Mouse (Mus musculus) bone marrow, adult 2 months (tissue): ENCODE results near the gene Ppef1.

Source experiments
- CTCF ChIP-seq: fragments of 200-500 bp; IDR thresholded peaks from 2 replicates; pipeline ENCODE4 v1.5.1; 2011; ENCODE audit warnings: low read length, control low read depth; ENCODE audit not compliant: control insufficient read depth, insufficient read depth
- POLR2A ChIP-seq: fragments of 200-500 bp; IDR thresholded peaks from 2 replicates; pipeline ENCODE4 v1.6.1; 2011; ENCODE audit warnings: low read depth, mild to moderate bottlenecking, control low read depth, low read length, borderline replicate concordance; ENCODE audit not compliant: control insufficient read depth

DNA sequence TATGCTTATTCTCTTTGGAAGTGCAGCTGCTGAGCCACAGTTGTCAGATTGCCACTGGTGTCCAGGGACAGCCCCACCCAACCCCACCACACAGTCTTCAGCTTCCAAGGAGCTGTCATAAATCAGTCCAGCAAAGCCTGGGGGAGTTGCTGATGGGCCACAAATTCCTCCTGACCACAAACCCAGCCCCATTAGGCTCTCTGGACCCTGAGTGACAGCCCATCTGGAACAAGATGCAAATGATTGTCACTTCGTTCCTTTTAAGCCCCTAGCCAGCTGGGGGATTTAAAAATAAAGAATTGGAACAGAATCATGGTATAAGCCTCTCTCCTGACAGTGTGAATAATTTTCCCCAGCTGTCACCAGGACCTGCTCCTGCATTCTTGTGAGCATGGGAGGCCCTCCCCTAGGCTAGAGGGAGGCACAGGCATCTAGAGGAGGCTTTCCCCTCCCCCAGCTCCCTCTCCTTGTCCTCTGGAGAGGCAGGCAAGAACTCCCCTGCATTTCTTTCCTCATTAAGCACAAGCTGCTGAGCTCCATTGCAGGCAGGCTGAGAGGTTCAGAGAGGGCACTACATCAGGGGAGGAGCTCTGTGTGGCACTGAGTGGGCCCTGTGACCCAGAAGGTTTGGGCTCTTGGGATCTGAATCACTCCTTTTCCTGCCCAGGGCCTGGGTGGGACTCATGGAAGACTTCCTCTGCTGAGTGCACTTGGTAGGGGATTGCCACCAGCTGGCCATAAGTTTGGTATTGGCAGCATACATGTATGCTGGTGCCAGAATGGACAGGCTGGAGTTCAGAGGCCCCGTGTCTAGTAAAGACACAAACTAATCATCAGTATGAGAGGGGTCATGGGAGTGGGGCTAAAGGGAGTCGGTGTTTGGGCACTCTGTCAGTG is 136.8 kb downstream of the Ppef1 start:
- no peak for TF ChIP-seq CTCF
- no peak for TF ChIP-seq POLR2A
